Mouse (Mus musculus): Measurements from ENCODE around the gene Prr36. TPM values are rescaled to one million over a fixed set of nuclear protein-coding genes. Genes with fewer than 3 reads are reported as not detected.

Prr36 gene
- polyA plus RNA-seq, 1 experiment from 2014 or later: 6.1 TPM

DNA sequence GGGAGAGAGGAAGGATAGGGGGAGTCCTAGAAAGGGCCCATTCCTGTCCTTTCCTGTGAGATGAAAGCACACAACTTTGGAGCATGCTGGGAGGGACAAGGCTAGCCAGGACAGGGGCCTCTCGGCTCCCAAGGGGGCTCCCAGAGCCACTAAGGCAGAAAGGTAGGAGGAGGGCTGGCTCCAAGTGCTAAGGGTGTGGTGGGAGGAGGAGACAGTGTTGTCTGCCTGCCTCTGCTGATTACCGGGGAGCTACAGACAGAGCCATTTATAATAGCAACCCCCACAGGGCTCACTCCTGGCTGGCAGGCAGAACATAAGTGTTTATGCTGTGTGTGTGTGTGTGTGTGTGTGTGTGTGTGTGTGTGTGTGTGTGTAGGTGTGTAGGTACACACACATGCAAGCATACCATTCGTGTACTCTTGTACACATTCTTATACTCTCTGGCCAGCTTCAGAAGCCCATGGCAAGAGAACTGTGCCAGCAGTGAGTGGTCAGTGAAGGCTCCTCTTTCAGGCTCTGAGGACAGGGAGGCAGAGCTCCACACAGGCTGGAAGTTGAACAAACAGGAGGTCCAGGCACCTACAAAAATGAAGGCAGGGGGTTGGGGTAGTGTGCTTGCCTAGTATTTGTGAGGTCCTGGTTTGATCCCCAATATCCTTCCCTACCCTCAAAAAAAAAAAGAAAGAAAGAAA is 28.1 kb downstream of the Prr36 start:
- ATAC-seq (ENCODE audit: insufficient number of reproducible peaks, insufficient read depth, low FRiP score, low TSS enrichment): no peak
- Histone ChIP-seq H3K27ac (no peak overlapping the region), H3K9ac (no peak overlapping the region), H3K27me3 (no peaks in the 10 kb centered on the region), H3K4me2 (replicated peaks) (no peak overlapping the region), H3K9me3 (no peaks in the 10 kb centered on the region), H3K4me3 (no peak overlapping the region), H3K4me1 (0 out of 2 replicates have a peak, but pooled peaks cover 4% of the 10 kb centered on the region), H3K36me3 (peaks cover 36% of the 10 kb centered on the region)
- 35% methylated on average over 3 of the region's 3 CpGs for WGBS

DNA sequence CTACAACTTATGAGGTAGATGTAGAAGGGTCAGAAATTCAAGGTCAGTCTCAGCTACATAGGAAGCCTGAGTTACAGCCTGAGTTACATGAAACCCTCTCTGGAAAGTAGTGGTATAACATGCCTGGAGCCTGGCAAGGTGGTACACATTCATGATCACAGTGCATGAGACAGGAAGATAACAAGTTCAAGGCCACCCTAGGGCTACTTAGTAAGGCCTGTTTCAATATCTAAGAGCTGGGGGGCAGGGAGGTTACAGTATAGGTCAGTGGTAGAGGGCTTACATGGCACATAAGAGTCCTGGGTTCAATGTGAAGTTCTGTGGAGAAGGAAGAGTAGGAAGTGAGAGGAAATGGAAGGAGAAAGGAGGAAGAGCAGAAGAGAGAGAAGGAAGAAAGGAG is 28.7 kb downstream of the Prr36 start:
- 0 out of 2 replicates have a peak, but pooled peaks cover 4% of the 10 kb centered on the region for H3K4me1 ChIP-seq
- no peak overlapping the region for H3K27ac ChIP-seq
- no peaks in the 10 kb centered on the region for H3K9me3 ChIP-seq
- H3K4me2 ChIP-seq (replicated peaks): no peak overlapping the region
- ATAC-seq (ENCODE audit: insufficient number of reproducible peaks, insufficient read depth, low FRiP score, low TSS enrichment): no peak
- H3K4me3 ChIP-seq: no peak overlapping the region
- no peaks in the 10 kb centered on the region for H3K27me3 ChIP-seq
- H3K36me3 ChIP-seq: peaks cover 37% of the 10 kb centered on the region
- no peak overlapping the region for H3K9ac ChIP-seq

DNA sequence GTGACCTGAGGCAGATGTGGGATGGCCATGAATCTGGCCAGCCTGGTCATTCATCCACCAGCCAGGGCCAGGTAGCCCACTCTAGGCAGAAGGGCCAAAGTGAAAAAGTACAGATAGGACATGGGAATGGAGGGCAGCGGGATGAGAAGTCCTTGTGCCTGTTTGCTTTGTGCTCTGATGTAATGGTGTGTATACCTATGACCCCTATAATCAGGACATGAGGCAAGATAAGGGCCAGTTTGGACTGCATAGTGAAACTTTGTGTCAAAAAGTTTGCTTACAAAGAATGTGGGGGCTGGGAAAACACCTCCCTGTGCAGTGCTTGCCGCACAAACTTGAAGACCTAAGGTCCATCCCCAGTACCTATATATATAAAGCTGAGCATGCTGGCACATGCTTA is 31.1 kb downstream of the Prr36 start:
- H3K4me3 ChIP-seq: no peak overlapping the region
- no peak overlapping the region for H3K4me2 ChIP-seq (replicated peaks)
- H3K36me3 ChIP-seq: peaks cover 47% of the 10 kb centered on the region
- H3K27ac ChIP-seq: no peak overlapping the region
- H3K9ac ChIP-seq: no peak overlapping the region
- WGBS: 98% methylated on average over 2 of the region's 2 CpGs
- H3K27me3 ChIP-seq: no peaks in the 10 kb centered on the region
- ATAC-seq (ENCODE audit: insufficient number of reproducible peaks, insufficient read depth, low FRiP score, low TSS enrichment): no peak
- no peaks in the 10 kb centered on the region for H3K9me3 ChIP-seq
- no peaks in the 10 kb centered on the region for H3K4me1 ChIP-seq

DNA sequence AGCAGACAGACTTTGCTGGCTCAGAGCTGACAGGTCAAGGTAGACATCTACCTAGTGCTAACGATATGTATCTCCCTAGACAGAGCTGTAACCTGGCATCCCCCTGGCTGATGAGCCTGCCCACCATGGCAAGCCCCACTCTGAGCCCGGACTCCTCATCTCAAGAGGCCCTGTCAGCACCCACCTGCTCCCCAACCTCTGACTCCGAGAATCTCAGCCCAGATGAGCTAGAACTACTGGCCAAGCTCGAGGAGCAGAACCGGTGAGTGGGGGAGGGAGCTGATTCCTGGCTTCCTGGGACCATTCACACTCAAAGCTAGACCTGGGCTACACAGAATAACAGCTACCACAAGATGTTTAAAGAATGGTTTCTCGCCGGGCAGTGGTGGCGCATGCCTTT is 33.9 kb downstream of the Prr36 start:
- H3K27me3 ChIP-seq: no peaks in the 10 kb centered on the region
- H3K4me1 ChIP-seq: no peaks in the 10 kb centered on the region
- 85% methylated on average over 8 of the region's 8 CpGs for WGBS
- no peak overlapping the region for H3K4me3 ChIP-seq
- H3K9me3 ChIP-seq: no peaks in the 10 kb centered on the region
- no peak overlapping the region for H3K9ac ChIP-seq
- H3K36me3 ChIP-seq: peaks cover 47% of the 10 kb centered on the region
- ATAC-seq (ENCODE audit: insufficient number of reproducible peaks, insufficient read depth, low FRiP score, low TSS enrichment): no peak
- H3K4me2 ChIP-seq (replicated peaks): no peak overlapping the region
- no peak overlapping the region for H3K27ac ChIP-seq

DNA sequence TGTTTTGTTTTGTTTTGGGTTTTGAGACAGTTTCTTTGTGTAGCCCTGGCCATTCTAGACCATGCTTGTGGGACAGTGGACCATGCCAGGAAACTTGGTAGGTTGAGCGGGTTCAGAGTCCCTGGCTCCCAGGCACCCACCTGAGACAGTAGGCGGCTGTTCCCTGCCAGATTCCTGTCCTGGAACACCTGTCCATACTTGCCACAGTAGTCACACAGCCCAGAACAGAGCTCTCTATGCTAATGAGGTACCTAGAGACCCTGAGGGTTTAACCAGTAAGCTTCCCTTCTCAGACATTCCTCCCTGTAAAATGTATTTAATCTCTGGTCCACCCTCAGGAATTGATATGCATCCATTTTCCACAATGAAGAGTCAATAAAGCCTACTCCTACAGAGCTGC is 43.2 kb downstream of the Prr36 start:
- H3K4me3 ChIP-seq: no peak overlapping the region
- H3K27me3 ChIP-seq: no peaks in the 10 kb centered on the region
- H3K9ac ChIP-seq: no peak overlapping the region
- H3K4me2 ChIP-seq (replicated peaks): no peak overlapping the region
- H3K36me3 ChIP-seq: 0 out of 2 replicates have a peak, but pooled peaks cover 3% of the 10 kb centered on the region
- no peak for ATAC-seq (ENCODE audit: insufficient number of reproducible peaks, insufficient read depth, low FRiP score, low TSS enrichment)
- 59% methylated on average over 2 of the region's 2 CpGs for WGBS
- H3K9me3 ChIP-seq: no peaks in the 10 kb centered on the region
- no peaks in the 10 kb centered on the region for H3K4me1 ChIP-seq
- H3K27ac ChIP-seq: no peak overlapping the region

DNA sequence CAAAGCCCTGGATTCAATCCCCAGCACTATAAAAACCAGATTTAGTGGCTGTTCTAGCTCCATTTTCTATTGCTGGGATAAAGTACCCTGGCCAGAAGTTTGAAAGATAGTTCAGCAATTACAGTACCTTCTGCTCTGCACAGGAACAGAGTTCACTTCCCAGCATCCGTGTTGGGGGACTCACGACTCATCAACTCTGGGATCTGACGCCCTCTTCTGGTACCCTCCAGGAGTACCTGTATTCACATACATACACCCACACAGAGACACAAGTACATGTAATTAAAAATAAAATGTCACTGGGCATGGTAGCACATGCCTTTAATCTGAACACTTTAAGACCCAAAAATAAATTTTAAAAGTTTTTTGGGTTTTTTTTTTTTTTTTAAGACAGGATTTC is 44.8 kb downstream of the Prr36 start:
- no peaks in the 10 kb centered on the region for H3K4me1 ChIP-seq
- no peak overlapping the region for H3K9ac ChIP-seq
- H3K36me3 ChIP-seq: 0 out of 2 replicates have a peak, but pooled peaks cover 3% of the 10 kb centered on the region
- WGBS: 67% methylated on average over 3 of the region's 3 CpGs
- no peak overlapping the region for H3K27ac ChIP-seq
- H3K27me3 ChIP-seq: no peaks in the 10 kb centered on the region
- no peak for ATAC-seq (ENCODE audit: insufficient number of reproducible peaks, insufficient read depth, low FRiP score, low TSS enrichment)
- H3K4me2 ChIP-seq (replicated peaks): no peak overlapping the region
- no peak overlapping the region for H3K4me3 ChIP-seq
- no peaks in the 10 kb centered on the region for H3K9me3 ChIP-seq

DNA sequence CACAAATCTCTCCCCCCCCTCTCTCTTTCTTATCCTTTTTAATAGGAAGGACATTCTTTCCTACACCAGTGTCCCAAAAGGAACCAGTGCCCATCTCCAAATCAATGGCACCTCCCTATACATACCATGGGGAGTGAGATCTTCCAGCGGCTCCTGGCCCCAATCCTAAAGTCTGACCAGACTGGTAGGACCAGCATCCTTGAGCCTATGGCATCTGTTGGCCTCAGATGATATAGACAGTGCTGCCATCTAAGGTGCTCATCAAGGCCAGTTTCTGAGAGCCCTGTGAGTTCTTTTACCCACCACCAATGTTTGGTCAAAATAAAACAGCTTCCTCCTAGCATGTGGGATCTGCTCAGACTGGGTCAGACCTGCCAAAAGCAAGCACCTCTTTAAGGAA is 49.3 kb downstream of the Prr36 start:
- WGBS: 82% methylated on average over 1 of the region's 1 CpGs
- Histone ChIP-seq H3K9me3 (no peaks in the 10 kb centered on the region), H3K4me2 (replicated peaks) (no peak overlapping the region), H3K27me3 (no peaks in the 10 kb centered on the region), H3K4me3 (no peak overlapping the region), H3K36me3 (no peaks in the 10 kb centered on the region), H3K4me1 (peaks cover 4% of the 10 kb centered on the region), H3K9ac (no peak overlapping the region), H3K27ac (no peak overlapping the region)
- ATAC-seq (ENCODE audit: insufficient number of reproducible peaks, insufficient read depth, low FRiP score, low TSS enrichment): no peak

DNA sequence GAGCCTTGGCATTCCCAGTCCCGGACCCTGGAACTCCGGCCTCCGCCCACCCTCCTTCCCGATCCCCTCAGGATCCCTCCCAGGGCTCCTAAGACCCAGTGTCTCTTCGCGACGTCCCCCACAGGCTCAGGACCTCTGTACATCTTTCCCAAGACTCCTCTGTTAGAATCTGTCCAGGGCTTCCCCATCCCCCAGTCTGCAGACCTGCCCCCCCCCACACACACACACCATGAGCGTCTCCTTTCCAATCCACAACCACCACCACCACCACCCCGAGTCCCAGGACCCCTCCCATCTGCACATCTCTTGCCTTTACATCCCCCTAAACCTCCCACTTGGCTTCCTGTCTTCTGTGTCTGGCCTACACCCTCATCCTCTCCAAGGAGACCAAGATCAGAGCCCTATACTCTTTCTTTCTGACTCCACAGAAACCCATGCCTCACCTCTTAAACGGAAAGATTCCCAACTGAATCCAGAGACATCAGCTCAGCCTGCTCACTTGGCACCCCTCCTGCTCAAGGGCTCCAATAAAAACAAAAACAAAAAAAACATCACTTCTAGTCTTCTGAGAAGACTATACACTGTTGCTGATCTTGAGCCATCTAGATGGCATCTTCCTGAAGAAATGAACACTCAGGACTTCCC is 50.3 kb downstream of the Prr36 start:
- H3K4me1 ChIP-seq: peaks cover 4% of the 10 kb centered on the region
- H3K36me3 ChIP-seq: no peaks in the 10 kb centered on the region
- no peak for ATAC-seq (ENCODE audit: insufficient number of reproducible peaks, insufficient read depth, low FRiP score, low TSS enrichment)
- H3K4me3 ChIP-seq: peak overlapping the region; percentile 85
- peak overlapping the region; percentile 82 for H3K4me2 ChIP-seq (replicated peaks)
- H3K9ac ChIP-seq: peak overlapping the region; percentile 78
- no peaks in the 10 kb centered on the region for H3K9me3 ChIP-seq
- H3K27me3 ChIP-seq: no peaks in the 10 kb centered on the region
- 16% methylated on average over 10 of the region's 10 CpGs for WGBS
- H3K27ac ChIP-seq: no peak overlapping the region

DNA sequence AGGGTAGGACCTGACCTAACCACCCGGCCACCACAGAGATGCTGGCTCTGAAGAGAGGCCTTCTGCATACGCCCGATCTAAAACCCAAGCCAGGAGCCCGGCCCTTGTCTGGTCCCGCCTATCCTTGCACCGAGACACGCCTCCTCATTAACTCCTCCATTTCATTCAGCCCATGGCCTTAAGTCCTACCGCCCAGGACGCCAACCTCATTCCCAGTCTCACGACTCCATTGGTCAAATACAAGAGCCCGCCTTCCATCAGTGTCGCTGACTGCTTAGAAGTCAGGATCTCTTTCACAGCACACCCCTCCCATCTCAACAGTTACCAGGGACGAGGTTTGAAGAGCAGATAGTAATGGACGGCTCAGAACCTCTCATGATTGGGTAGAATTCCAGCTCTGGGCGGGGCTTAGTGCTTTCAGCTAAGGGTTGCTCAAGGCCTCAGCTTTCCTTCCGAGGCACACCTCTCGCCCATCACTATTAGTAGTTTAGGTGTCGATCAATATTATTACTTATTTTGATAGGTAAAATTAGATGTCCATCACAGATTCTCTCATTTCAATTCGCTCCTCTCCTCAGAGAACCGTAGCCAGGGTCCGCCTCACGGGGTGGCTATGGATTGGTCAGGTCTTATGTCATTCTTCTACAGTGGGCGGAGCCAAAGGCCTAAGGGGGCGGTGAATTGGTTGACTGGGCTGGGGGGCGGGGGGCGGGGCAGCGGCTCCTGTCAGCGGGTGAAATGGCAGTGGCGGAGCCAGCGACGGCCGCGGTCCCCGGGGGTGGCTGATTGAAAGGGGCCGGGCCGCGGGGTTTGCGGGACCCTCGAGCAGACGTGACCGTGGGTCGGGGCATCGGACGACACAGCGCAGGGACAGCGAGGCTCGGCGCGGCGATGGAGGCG is 51.2 kb downstream of the Prr36 start, which contains the start of gene Evi5l:
Evi5l (plus strand) TSS at position 716 of the 900 bp plus-strand sequence.
- H3K9me3 ChIP-seq: no peaks in the 10 kb centered on the region
- H3K9ac ChIP-seq: peak within 1 kb of the TSS; percentile 78
- no peaks in the 10 kb centered on the region for H3K27me3 ChIP-seq
- H3K4me3 ChIP-seq: peak within 1 kb of the TSS; percentile 85
- under 1% methylated on average over 51 of the region's 51 CpGs for WGBS
- H3K4me1 ChIP-seq: peaks cover 4% of the 10 kb centered on the region
- ATAC-seq (ENCODE audit: insufficient number of reproducible peaks, insufficient read depth, low FRiP score, low TSS enrichment): peak; percentile 99
- no peaks in the 10 kb centered on the region for H3K36me3 ChIP-seq
- H3K4me2 ChIP-seq (replicated peaks): peak within 1 kb of the TSS; percentile 82
- 0 out of 2 replicates have a peak within 1 kb of the TSS, but pooled peaks have one; percentile 36 for H3K27ac ChIP-seq

DNA sequence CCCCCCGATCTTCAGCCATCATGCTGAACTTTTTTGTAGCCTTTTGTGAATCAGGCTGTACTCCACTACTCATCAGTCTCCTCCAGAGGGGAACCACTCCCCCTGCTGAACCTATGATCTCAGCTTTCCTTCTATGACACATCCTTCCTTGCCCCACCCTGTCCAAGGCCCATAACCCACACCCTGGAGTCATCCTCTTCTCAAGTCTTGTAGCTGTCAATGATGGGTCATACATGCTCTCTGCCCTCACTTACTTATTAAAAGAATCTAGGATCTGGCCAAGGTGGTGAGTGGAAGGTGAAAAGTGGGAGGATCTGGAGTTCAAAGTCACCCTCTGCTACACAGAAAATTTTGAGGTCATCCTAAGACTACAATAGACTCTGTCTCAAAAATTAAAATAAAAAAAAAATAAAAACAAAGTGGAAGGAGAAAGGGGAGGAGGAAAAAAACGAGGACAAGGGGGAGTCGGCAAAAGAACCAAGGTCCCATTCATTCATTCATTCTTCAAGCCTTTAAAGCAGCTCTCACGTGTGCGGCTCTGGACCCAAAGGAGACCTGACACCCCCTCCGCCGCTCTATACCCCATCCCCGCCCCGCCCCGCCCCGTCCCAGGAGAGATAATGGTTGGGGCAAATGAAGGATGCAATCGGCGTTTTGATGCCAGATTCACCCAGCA is 51.9 kb downstream of the Prr36 start:
- H3K27ac ChIP-seq: no peak overlapping the region

DNA sequence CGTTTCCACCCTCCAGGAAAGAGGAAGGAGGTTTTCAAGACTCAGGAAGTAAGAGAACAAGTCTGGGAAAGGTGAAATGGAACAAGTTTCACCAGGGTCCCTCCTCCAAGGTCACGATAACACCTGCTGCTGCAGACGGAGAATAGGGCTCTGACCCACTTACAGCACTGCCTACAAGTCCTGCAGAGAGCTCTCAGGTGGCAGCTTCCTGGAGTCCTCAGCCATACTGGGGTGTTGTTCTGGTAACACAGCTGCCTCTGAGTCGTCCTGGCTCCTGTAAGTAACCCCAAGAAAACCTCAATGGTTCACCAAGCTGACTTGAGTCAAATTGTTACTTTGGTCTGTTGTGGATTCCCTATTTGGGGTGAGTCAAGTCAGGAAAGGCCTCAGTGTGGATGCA is 54.5 kb downstream of the Prr36 start:
- 59% methylated on average over 4 of the region's 4 CpGs for WGBS
- ATAC-seq (ENCODE audit: insufficient number of reproducible peaks, insufficient read depth, low FRiP score, low TSS enrichment): no peak

More for the DNA sequence above, 51.9 kb downstream of the Prr36 start:
- no peaks in the 10 kb centered on the region for H3K36me3 ChIP-seq
- ATAC-seq (ENCODE audit: insufficient number of reproducible peaks, insufficient read depth, low FRiP score, low TSS enrichment): no peak
- WGBS: 7% methylated on average over 13 of the region's 13 CpGs
- peak overlapping the region; percentile 58 for H3K9ac ChIP-seq
- peak overlapping the region; percentile 50 for H3K4me2 ChIP-seq (replicated peaks)
- no peaks in the 10 kb centered on the region for H3K27me3 ChIP-seq
- no peaks in the 10 kb centered on the region for H3K9me3 ChIP-seq
- peak overlapping the region; percentile 85 for H3K4me3 ChIP-seq
- peaks cover 4% of the 10 kb centered on the region for H3K4me1 ChIP-seq

More for the DNA sequence above, 54.5 kb downstream of the Prr36 start:
- no peaks in the 10 kb centered on the region for H3K9me3 ChIP-seq
- peaks cover 4% of the 10 kb centered on the region for H3K4me1 ChIP-seq
- H3K27ac ChIP-seq: no peak overlapping the region
- no peaks in the 10 kb centered on the region for H3K27me3 ChIP-seq
- H3K9ac ChIP-seq: no peak overlapping the region
- no peak overlapping the region for H3K4me3 ChIP-seq
- H3K36me3 ChIP-seq: no peaks in the 10 kb centered on the region
- H3K4me2 ChIP-seq (replicated peaks): no peak overlapping the region

Data from embryonic facial prominence, embryonic 12.5 days (tissue).